Mouse (Mus musculus): ENCODE measurements at regions not wholly inside any gene's neighbourhood (a gene's known extent, or its start where the extent isn't known, plus 50 kb on each side); places are given as distances from the start of the nearest gene placed in this dataset.

DNA sequence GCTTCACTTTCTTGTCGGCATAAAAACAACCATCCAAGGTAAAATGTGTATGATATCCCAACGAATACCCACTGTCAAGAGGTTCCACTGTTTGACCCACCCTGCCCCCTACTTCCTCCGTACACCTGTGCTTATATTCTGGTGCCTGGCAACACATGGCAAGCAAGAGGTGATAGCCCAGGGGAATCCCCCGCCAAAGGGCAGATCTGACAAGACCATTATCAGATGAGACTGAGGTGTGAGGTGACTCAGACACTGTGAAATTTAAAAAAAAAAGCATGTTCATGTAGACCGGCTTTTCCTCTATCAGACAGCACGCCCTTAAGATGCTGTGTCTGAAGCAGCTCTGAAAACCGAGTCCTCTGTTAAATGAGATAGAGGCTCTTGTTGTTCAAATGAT is 89.4 kb upstream of the Bach2 start:
- no peak for DNase-seq (ENCODE audit: low read depth in 1 of 2, low spot score in 2 of 2)

DNA sequence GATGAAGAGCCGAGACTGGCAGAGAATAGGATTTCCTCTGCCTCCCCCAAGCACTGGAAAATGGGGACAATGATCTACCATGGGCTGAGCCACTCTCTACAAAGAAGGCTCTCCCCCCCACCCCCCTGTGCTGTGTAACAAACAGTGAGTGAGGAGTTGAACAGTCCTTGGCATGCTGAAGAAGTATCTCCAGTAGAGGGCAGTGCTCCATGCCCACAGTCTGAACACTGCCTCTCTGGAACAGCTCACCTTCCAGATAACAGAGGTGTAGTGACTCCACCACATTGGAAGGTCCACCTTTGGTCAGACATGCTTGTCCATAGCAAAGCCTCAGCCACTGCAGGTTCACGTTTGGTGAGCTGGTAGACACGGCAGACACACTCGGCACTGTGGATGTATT is 85.2 kb upstream of the Bach2 start:
- DNase-seq (ENCODE audit: low read depth in 1 of 2, low spot score in 2 of 2): no peak

DNA sequence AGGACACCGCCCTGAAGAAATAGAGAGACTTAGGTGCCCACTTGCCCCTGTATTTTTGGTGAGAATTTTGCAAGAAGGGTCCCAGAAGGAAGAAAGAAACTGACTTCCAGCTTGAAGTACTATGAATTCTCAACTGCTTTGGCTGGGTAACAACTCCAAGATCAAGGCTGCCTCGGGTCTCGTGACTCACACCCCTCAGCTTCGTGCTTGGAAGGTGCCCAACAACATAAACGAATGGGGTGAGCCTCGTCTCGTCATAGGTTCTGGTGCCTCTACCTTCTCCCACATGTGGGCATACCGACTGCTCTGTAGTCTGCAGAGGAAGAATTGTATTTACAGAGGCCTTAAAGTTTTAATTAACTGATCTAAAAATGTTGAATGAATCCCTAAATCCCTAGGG is 81.6 kb upstream of the Bach2 start:
- no peak for DNase-seq (ENCODE audit: low read depth in 1 of 2, low spot score in 2 of 2)

GRCm38 (mm10) chr4:32158451-32158850 is 80.2 kb upstream of the Bach2 start:
- DNase-seq (ENCODE audit: low read depth in 1 of 2, low spot score in 2 of 2): no peak

DNA sequence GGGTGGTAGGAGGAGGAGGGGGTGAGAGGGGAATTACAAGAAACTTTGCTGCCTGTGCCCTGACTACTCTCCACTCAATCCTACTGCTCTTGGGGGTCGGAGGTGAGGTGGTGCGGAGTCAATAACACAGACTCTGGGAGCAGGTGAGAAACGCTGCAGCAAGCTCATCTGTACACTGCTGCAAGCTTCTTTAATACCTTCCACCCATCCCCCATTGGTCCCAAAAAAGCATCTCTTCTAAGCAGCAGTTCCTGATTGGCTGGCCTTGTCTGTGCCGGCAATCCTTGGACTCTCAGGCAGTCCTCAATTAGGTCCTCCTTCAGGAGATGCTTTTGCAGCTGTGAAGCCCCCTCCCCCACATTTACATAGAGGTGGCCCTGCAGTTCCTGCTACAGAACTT is 79.7 kb upstream of the Bach2 start:
- DNase-seq (ENCODE audit: low read depth in 1 of 2, low spot score in 2 of 2): no peak

GRCm38 (mm10) chr4:32160815-32161214 is 77.8 kb upstream of the Bach2 start:
- DNase-seq (ENCODE audit: low read depth in 1 of 2, low spot score in 2 of 2): peak; percentile 41 to 42

DNA sequence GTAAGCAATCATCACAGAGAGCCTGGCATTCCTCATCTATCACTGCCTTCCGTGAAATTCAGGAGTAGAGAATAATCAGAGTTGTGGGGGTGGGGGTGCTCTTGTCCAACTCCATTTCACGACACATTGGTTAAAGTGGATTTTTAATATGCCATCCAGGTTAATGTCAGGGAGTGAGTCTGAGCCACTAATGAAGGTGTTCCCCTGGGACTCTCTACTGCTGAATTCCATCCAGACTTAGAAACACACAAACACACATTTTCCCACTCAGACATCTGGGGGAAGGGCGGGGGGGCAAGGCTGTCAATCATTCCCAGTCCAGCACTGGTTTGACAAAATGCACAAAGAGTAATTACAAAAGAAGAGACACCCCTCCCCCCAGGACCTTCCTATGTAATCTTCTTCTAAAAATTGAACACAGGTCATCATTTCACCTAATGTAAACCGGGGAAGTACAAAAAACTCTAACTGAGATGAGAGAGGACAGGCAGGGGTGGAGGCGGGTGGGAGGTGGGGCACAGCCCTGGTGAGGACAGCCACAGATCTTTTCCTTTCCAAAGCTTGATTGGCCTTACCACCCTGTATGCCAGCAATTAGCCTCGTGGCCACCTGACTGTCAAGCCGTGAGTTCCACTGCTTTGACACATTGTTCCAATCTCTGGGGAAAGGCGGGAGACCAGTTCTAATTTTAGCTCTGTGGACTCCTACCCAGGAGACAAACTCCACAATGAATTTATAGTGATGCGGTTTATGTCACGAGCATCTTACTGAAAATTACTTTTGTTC is 76.5 kb upstream of the Bach2 start:
- DNase-seq (ENCODE audit: low read depth in 1 of 2, low spot score in 2 of 2): no peak

GRCm38 (mm10) chr4:32162694-32163240 is 75.8 kb upstream of the Bach2 start:
- DNase-seq (ENCODE audit: low read depth in 1 of 2, low spot score in 2 of 2): no peak

- no peak for DNase-seq (ENCODE audit: low read depth in 1 of 2, low spot score in 2 of 2)
These were observed 74.4 kb upstream of the Bach2 start for GRCm38 (mm10) chr4:32164081-32164641.

GRCm38 (mm10) chr4:32164736-32165241 is 73.8 kb upstream of the Bach2 start:
- DNase-seq (ENCODE audit: low read depth in 1 of 2, low spot score in 2 of 2): no peak

- no peak for DNase-seq (ENCODE audit: low read depth in 1 of 2, low spot score in 2 of 2)
These were observed 72.6 kb upstream of the Bach2 start for GRCm38 (mm10) chr4:32165918-32166528.

- no peak for DNase-seq (ENCODE audit: low read depth in 1 of 2, low spot score in 2 of 2)
These were observed 71.5 kb upstream of the Bach2 start for GRCm38 (mm10) chr4:32167151-32167550.

- DNase-seq (ENCODE audit: low read depth in 1 of 2, low spot score in 2 of 2): no peak
These were observed 68.5 kb upstream of the Bach2 start for GRCm38 (mm10) chr4:32170106-32170459.

- no peak for DNase-seq (ENCODE audit: low read depth in 1 of 2, low spot score in 2 of 2)
These were observed 68.0 kb upstream of the Bach2 start for GRCm38 (mm10) chr4:32170460-32171192.

DNA sequence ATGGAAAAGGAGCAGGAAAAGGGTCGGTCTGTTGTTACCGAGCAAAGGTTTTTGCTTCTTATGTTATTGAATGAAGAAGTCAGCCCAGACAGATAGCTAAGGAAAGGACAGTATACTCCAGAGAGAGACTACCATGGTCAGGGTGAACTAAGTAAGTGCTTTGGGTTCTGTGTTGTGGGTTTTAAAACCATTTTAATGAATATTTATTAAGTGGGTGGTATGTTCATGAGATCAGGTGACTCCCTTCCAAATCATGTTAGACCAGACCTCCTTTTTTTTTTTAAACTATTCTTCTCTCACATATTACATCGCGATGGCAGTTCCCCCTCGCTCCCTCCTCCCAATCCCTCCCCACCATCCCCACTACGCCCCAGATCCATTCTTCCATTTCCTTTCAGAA is 67.3 kb upstream of the Bach2 start:
- no peak for DNase-seq (ENCODE audit: low read depth in 1 of 2, low spot score in 2 of 2)

- DNase-seq (ENCODE audit: low read depth in 1 of 2, low spot score in 2 of 2): no peak
These were observed 65.6 kb upstream of the Bach2 start for GRCm38 (mm10) chr4:32172992-32173391.

DNA sequence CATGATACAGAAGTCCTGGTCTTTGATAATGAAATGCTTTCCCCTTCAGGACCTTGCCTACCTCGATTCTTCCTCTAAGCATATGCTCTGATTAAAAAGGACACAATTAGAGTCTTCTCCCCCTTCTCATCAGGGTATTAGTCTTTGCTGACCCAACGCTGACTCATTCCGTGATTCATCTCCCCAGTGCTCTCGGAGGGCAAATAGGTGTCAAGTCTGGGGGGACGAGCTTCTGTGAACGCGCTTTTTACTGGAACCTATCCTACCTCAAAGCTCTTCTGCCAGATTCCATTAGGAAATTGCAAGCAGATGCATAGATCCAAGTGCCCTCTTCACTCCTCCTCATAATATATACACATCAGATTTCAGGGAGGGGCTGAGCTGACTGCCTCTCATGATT is 63.8 kb upstream of the Bach2 start:
- no peak for DNase-seq (ENCODE audit: low read depth in 1 of 2, low spot score in 2 of 2)

- DNase-seq (ENCODE audit: low read depth in 1 of 2, low spot score in 2 of 2): no peak
These were observed 63.4 kb upstream of the Bach2 start for GRCm38 (mm10) chr4:32175231-32175630.

DNA sequence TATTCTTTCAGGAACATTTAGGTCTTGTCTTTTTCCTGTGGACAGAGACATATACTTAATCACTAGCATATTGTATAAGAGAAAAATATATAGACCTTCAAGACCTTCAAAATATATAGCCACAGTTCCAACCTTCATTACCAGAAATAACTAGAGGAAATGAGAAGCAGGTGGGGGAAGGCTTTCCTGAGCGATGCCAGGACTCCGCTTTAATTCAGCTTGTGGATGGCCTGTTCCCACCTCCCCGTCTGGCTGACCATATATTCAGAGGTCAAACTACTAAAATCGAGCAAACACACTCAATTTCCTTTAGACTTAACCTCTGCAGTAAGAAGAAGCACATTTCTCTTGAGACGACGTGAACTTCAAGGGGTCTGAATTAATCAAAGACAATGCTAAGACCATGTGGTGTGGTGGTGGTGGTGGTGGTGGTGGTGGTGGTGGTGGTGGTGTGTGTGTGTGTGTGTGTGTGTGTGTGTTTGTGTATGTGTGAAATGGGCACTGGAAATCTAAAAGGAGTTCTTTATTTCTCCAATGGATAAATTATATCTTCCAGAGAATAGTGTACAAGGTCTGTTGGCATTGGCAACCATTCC is 62.7 kb upstream of the Bach2 start:
- no peak for DNase-seq (ENCODE audit: low read depth in 1 of 2, low spot score in 2 of 2)

GRCm38 (mm10) chr4:32176449-32177135 is 62.0 kb upstream of the Bach2 start:
- DNase-seq (ENCODE audit: low read depth in 1 of 2, low spot score in 2 of 2): no peak

Measured in monocyte, adult 2 months (primary cell).